Mouse (Mus musculus) testis, adult 2 months (tissue): ENCODE data around the gene Gm20388. TPM values are rescaled to one million over a fixed set of nuclear protein-coding genes. Genes with fewer than 3 reads are reported as not detected.

Source experiments
- H3K27ac ChIP-seq: fragments of 200-500 bp; 2 replicates; pipeline ENCODE4 v1.5.1; 2012; ENCODE audit warnings: low read depth, low read length; ENCODE audit not compliant: control insufficient read depth, insufficient read depth
- H3K27me3 ChIP-seq: fragments of 200-500 bp; 2 replicates; pipeline ENCODE4 v1.6.1; 2012; ENCODE audit warnings: mild to moderate bottlenecking, low read length, moderate library complexity; ENCODE audit not compliant: control insufficient read depth, insufficient read depth
- H3K36me3 ChIP-seq: fragments of 200-500 bp; 2 replicates; pipeline ENCODE4 v1.6.1; 2012; ENCODE audit warnings: mild to moderate bottlenecking, low read length; ENCODE audit not compliant: control insufficient read depth, insufficient read depth
- H3K4me1 ChIP-seq: fragments of 200-500 bp; 2 replicates; pipeline ENCODE4 v1.6.1; 2012; ENCODE audit warnings: low read length; ENCODE audit not compliant: control insufficient read depth, insufficient read depth
- H3K4me3 ChIP-seq: fragments of 200-500 bp; 2 replicates; pipeline ENCODE4 v1.5.1; 2012; ENCODE audit warnings: low read depth, mild to moderate bottlenecking, low read length, moderate library complexity, mixed read lengths; ENCODE audit not compliant: control insufficient read depth
- CTCF ChIP-seq: fragments of 200-500 bp; IDR thresholded peaks from 2 replicates; pipeline ENCODE4 v1.5.1; 2012; ENCODE audit warnings: low read depth, mild to moderate bottlenecking, inconsistent platforms, low read length, moderate library complexity; ENCODE audit not compliant: control insufficient read depth, insufficient read depth, insufficient replicate concordance
- POLR2A ChIP-seq: fragments of 200-500 bp; IDR thresholded peaks from 2 replicates; pipeline ENCODE4 v1.6.1; 2012; ENCODE audit warnings: low read depth, mild to moderate bottlenecking, inconsistent platforms, low read length, moderate library complexity; ENCODE audit not compliant: control insufficient read depth
- polyA plus RNA-seq: library from polyadenylated mRNA; depleted of rRNA; stranded (reverse); fragments of >200 nt; gene quantifications from 2 replicates; pipeline ENCODE4 v1.2.3, GENCODE M21; 2012

Gene Gm20388
- polyA plus RNA-seq, 1 experiment, result 5.6 TPM

GRCm38 (mm10) chr8:123654763-123655162 is 3744.1 kb downstream of the Gm20388 start:
- no peaks in the 10 kb centered on the region for H3K36me3 ChIP-seq
- no peak overlapping the region; the same call in 1 of the 2 replicates for H3K4me3 ChIP-seq
- no peak overlapping the region for H3K27ac ChIP-seq
- peaks cover 5% of the 10 kb centered on the region for H3K4me1 ChIP-seq
- H3K27me3 ChIP-seq, result peaks cover 8% of the 10 kb centered on the region
- TF ChIP-seq POLR2A (no peak), CTCF (no peak)

GRCm38 (mm10) chr8:123655351-123655779 is 3744.7 kb downstream of the Gm20388 start:
- no peak overlapping the region for H3K27ac ChIP-seq
- TF ChIP-seq CTCF (no peak), POLR2A (no peak)

GRCm38 (mm10) chr8:123657826-123658225 is 3747.2 kb downstream of the Gm20388 start:
- Histone ChIP-seq H3K4me1 (peaks cover 5% of the 10 kb centered on the region), H3K36me3 (no peaks in the 10 kb centered on the region), H3K27ac (no peak overlapping the region), H3K4me3 (no peak overlapping the region), H3K27me3 (peaks cover 8% of the 10 kb centered on the region)
- no peak for TF ChIP-seq POLR2A
- TF ChIP-seq CTCF, result no peak

More at GRCm38 (mm10) chr8:123655351-123655779, 3744.7 kb downstream of the Gm20388 start:
- Histone ChIP-seq H3K36me3 (no peaks in the 10 kb centered on the region), H3K4me1 (peaks cover 5% of the 10 kb centered on the region), H3K27me3 (peaks cover 8% of the 10 kb centered on the region), H3K4me3 (no peak overlapping the region)

- Histone ChIP-seq H3K27me3 (no peaks in the 10 kb centered on the region), H3K4me3 (no peak overlapping the region), H3K27ac (no peak overlapping the region), H3K4me1 (no peaks in the 10 kb centered on the region), H3K36me3 (no peaks in the 10 kb centered on the region)
- TF ChIP-seq POLR2A (no peak), CTCF (no peak)
These were observed 3748.9 kb downstream of the Gm20388 start for GRCm38 (mm10) chr8:123659469-123660057.

GRCm38 (mm10) chr8:123661515-123661914 is 3750.9 kb downstream of the Gm20388 start:
- Histone ChIP-seq H3K4me1 (peaks cover 2% of the 10 kb centered on the region; the same call in 1 of the 2 replicates), H3K27me3 (no peaks in the 10 kb centered on the region), H3K4me3 (no peak overlapping the region), H3K27ac (no peak overlapping the region), H3K36me3 (no peaks in the 10 kb centered on the region)
- TF ChIP-seq CTCF (no peak), POLR2A (no peak)

- Histone ChIP-seq H3K27ac (no peak overlapping the region), H3K27me3 (no peaks in the 10 kb centered on the region), H3K4me3 (no peak overlapping the region; the same call in 1 of the 2 replicates), H3K36me3 (no peaks in the 10 kb centered on the region), H3K4me1 (peaks cover 2% of the 10 kb centered on the region; the same call in 1 of the 2 replicates)
- TF ChIP-seq POLR2A (no peak), CTCF (no peak)
These were observed 3754.9 kb downstream of the Gm20388 start for GRCm38 (mm10) chr8:123665580-123665979.

- Histone ChIP-seq H3K27ac (no peak overlapping the region), H3K4me3 (no peak overlapping the region), H3K27me3 (no peaks in the 10 kb centered on the region), H3K4me1 (peaks cover 2% of the 10 kb centered on the region; the same call in 1 of the 2 replicates), H3K36me3 (no peaks in the 10 kb centered on the region)
- TF ChIP-seq CTCF (no peak), POLR2A (no peak)
These were observed 3756.2 kb downstream of the Gm20388 start for GRCm38 (mm10) chr8:123666832-123667231.

GRCm38 (mm10) chr8:123668681-123669080 is 3758.0 kb downstream of the Gm20388 start:
- Histone ChIP-seq H3K36me3 (no peaks in the 10 kb centered on the region), H3K27ac (no peak overlapping the region), H3K27me3 (no peaks in the 10 kb centered on the region), H3K4me1 (peaks cover 2% of the 10 kb centered on the region; the same call in 1 of the 2 replicates), H3K4me3 (no peak overlapping the region)
- no peak for TF ChIP-seq POLR2A
